Mouse (Mus musculus) intestine, postnatal 0 days (tissue): Measurements from ENCODE around the gene Cda. TPM values are rescaled to one million over a fixed set of nuclear protein-coding genes. Genes with fewer than 3 reads are reported as not detected.

Experiments
- ATAC-seq: fragments of 200-750 bp; cut with Nextera tagmentation; 2 replicates; pipeline ENCODE4 v1.8.0; 2017; ENCODE audit warnings: mild to moderate bottlenecking, moderate TSS enrichment, moderate library complexity
- H3K27ac ChIP-seq: fragments of 300-500 bp; sonication (generic); 2 replicates; pipeline ENCODE4 v1.5.1; 2014; ENCODE audit warnings: mild to moderate bottlenecking, low read depth, low read length, moderate library complexity
- H3K27me3 ChIP-seq: fragments of 300-500 bp; sonication (generic); replicated peaks from 2 replicates; pipeline ENCODE4 v1.6.1; 2014; ENCODE audit warnings: low read length, mixed read lengths; ENCODE audit not compliant: control insufficient read depth, insufficient read depth
- H3K36me3 ChIP-seq: fragments of 300-500 bp; sonication (generic); 2 replicates; pipeline ENCODE4 v1.6.1; 2014; ENCODE audit warnings: mild to moderate bottlenecking, moderate library complexity; ENCODE audit not compliant: control insufficient read depth, insufficient read depth
- H3K4me1 ChIP-seq: fragments of 300-500 bp; sonication (generic); replicated peaks from 2 replicates; pipeline ENCODE4 v1.6.1; 2014; ENCODE audit warnings: antibody characterized with exemption, low read length, mixed read lengths; ENCODE audit not compliant: control insufficient read depth, insufficient read depth
- H3K4me2 ChIP-seq: fragments of 300-500 bp; sonication (generic); replicated peaks from 2 replicates; pipeline ENCODE4 v1.6.1; 2014; ENCODE audit warnings: low read depth, mild to moderate bottlenecking, moderate library complexity
- H3K4me3 ChIP-seq: fragments of 300-500 bp; sonication (generic); 2 replicates; pipeline ENCODE4 v1.5.1; 2014; ENCODE audit warnings: low read depth, low read length
- H3K9ac ChIP-seq: fragments of 300-500 bp; sonication (generic); 2 replicates; pipeline ENCODE4 v1.6.1; 2014; ENCODE audit warnings: mild to moderate bottlenecking, low read depth, low read length
- H3K9me3 ChIP-seq: fragments of 300-500 bp; sonication (generic); 2 replicates; pipeline ENCODE4 v1.6.1; 2016; ENCODE audit warnings: mixed run types; ENCODE audit not compliant: control insufficient read depth
- CTCF ChIP-seq: sonication (generic); IDR thresholded peaks from 2 replicates; pipeline ENCODE4 v1.5.1; 2016; ENCODE audit warnings: low read depth, mild to moderate bottlenecking, control low read depth, antibody characterized with exemption, moderate library complexity
- WGBS: fragments of 180-500 bp; shearing (Covaris S2); extraction: QIAGEN DNeasy Blood & Tissue Kit; methylation state at CpG from one replicate; pipeline ENCODE4 v1.1.7; 2014; 5-methylcytosine and 5-hydroxymethylcytosine counted together
- microRNA-seq: library from miRNA; unstranded; fragments of <30 nt; microRNA quantifications from one replicate; pipeline ENCODE4, GENCODE M21; 2016
- polyA plus RNA-seq: library from polyadenylated mRNA; unstranded; fragments of >200 nt; fragmentation: Nextera tagmentation; extraction: Ambion mirVana; gene quantifications from 2 replicates; pipeline ENCODE4 v1.2.1, GENCODE M21; 2015

Gene Cda
- polyA plus RNA-seq, 1 experiment from 2014 or later: 37.5 TPM

- Histone ChIP-seq H3K9me3 (no peaks in the 10 kb centered on the region; the same call in 1 of the 2 replicates), H3K4me1 (peaks cover 3% of the 10 kb centered on the region; the same call in 1 of the 2 replicates), H3K36me3 (no peaks in the 10 kb centered on the region), H3K27ac (no peak overlapping the region), H3K9ac (no peak overlapping the region), H3K4me2 (no peak overlapping the region), H3K27me3 (no peaks in the 10 kb centered on the region), H3K4me3 (no peak overlapping the region)
- TF ChIP-seq CTCF: no peak
- 88% methylated on average over 7 of the region's 7 CpGs for WGBS
- ATAC-seq: no peak
Measured at GRCm38 (mm10) chr4:138288691-138289090, 79.1 kb downstream of the Cda start.

Small RNA genes lying within 50 kb of the gene (microRNA-seq; reads per million reads assigned to microRNA genes)
- gene Gm27646: not detected
- 0.82 reads per million for gene Mir7019

Other genes starting within 250 kb of the Cda start
- 75.5 and 83.4 TPM in 2 replicates for gene Hp1bp3, start 151.7 kb downstream of the Cda start, polyA plus RNA-seq
- gene Sh2d5, start 117.6 kb downstream of the Cda start, polyA plus RNA-seq: 0.21 and 0.33 TPM in 2 replicates
- 0.78 and 1.1 TPM in 2 replicates for gene Kif17, start 117.6 kb downstream of the Cda start, polyA plus RNA-seq
- 177 and 178 TPM in 2 replicates for gene Ddost, start 63.3 kb downstream of the Cda start, polyA plus RNA-seq
- 65.8 and 71.7 TPM in 2 replicates for gene Pink1, start 41.7 kb downstream of the Cda start, polyA plus RNA-seq
- gene Fam43b, start 28.5 kb upstream of the Cda start, polyA plus RNA-seq: not detected in 2 replicates
- 34.7 and 35.0 TPM in 2 replicates for gene Mul1, start 66.7 kb upstream of the Cda start, polyA plus RNA-seq
- 10.9 and 12.2 TPM in 2 replicates for gene Camk2n1, start 86.3 kb upstream of the Cda start, polyA plus RNA-seq